Mouse (Mus musculus) hindbrain, embryonic 14.5 days (tissue): ENCODE measurements around the gene Rps15. TPM values are rescaled to one million over a fixed set of nuclear protein-coding genes. Genes with fewer than 3 reads are reported as not detected.
A peak's percentile ranks its signal among the peaks of the same experiment; 100 is the strongest.

Experiments used
- ATAC-seq: fragments of 200-750 bp; cut with Nextera tagmentation; 2 replicates; pipeline ENCODE4 v1.8.0; 2017; ENCODE audit warnings: moderate number of reproducible peaks, mild to moderate bottlenecking, moderate TSS enrichment, moderate library complexity; ENCODE audit not compliant: low FRiP score
- DNase-seq: peaks from one replicate; pipeline ENCODE4 v3.0.0-alpha.2; 2015; ENCODE audit warnings: low spot score
- H3K27ac ChIP-seq: fragments of 300-500 bp; sonication (generic); 2 replicates; pipeline ENCODE4 v1.5.1; 2014; ENCODE audit warnings: mild to moderate bottlenecking, moderate library complexity
- H3K27me3 ChIP-seq: fragments of 300-500 bp; sonication (generic); 2 replicates; pipeline ENCODE4 v1.6.1; 2014; ENCODE audit warnings: mild to moderate bottlenecking, low read length, mixed read lengths; ENCODE audit not compliant: control insufficient read depth, insufficient read depth
- H3K36me3 ChIP-seq: fragments of 300-500 bp; sonication (generic); replicated peaks from 2 replicates; pipeline ENCODE4 v1.6.1; 2014; ENCODE audit not compliant: control insufficient read depth, insufficient read depth
- H3K4me1 ChIP-seq: fragments of 300-500 bp; sonication (generic); replicated peaks from 2 replicates; pipeline ENCODE4 v1.6.1; 2014; ENCODE audit warnings: antibody characterized with exemption, low read length, mixed read lengths; ENCODE audit not compliant: control insufficient read depth, insufficient read depth
- H3K4me2 ChIP-seq: fragments of 300-500 bp; sonication (generic); replicated peaks from 2 replicates; pipeline ENCODE4 v1.6.1; 2014; ENCODE audit warnings: mild to moderate bottlenecking, moderate library complexity
- H3K4me3 ChIP-seq: fragments of 300-500 bp; sonication (generic); replicated peaks from 2 replicates; pipeline ENCODE4 v1.5.1; 2014; ENCODE audit warnings: mild to moderate bottlenecking, low read length
- H3K9ac ChIP-seq: fragments of 300-500 bp; sonication (generic); 2 replicates; pipeline ENCODE4 v1.6.1; 2014
- H3K9me3 ChIP-seq: fragments of 300-500 bp; sonication (generic); 2 replicates; pipeline ENCODE4 v1.6.1; 2016; ENCODE audit warnings: low read length; ENCODE audit not compliant: control insufficient read depth
- WGBS: fragments of 180-500 bp; shearing (Covaris S2); extraction: QIAGEN DNeasy Blood & Tissue Kit; methylation state at CpG from one replicate; pipeline ENCODE4 v1.1.7; 2014; 5-methylcytosine and 5-hydroxymethylcytosine counted together
- polyA plus RNA-seq: library from polyadenylated mRNA; unstranded; fragments of >200 nt; fragmentation: Nextera tagmentation; extraction: Ambion mirVana; gene quantifications from 2 replicates; pipeline ENCODE4 v1.2.1, GENCODE M21; 2014

Rps15 gene
- polyA plus RNA-seq, 1 experiment from 2014 or later: 649 TPM

GRCm38 (mm10) chr10:80320340-80320760 is 28.1 kb downstream of the Rps15 start, which contains the start of gene 2310011J03Rik:
2310011J03Rik (minus strand) TSS chr10:80320537.
- H3K4me1 ChIP-seq: peaks cover 15% of the 10 kb centered on the region
- WGBS: under 1% methylated on average over 34 of the region's 34 CpGs

GRCm38 (mm10) chr10:80321014-80321669 is 28.9 kb downstream of the Rps15 start:
- H3K4me2 ChIP-seq: no peak overlapping the region
- no peak overlapping the region for H3K4me3 ChIP-seq
- DNase-seq: no peak
- H3K27ac ChIP-seq: no peak overlapping the region
- no peak overlapping the region for H3K9ac ChIP-seq
- 76% methylated on average over 6 of the region's 6 CpGs for WGBS
- ATAC-seq: no peak
- H3K36me3 ChIP-seq: peaks cover 29% of the 10 kb centered on the region
- peaks cover 6% of the 10 kb centered on the region; the same call in 1 of the 2 replicates for H3K27me3 ChIP-seq
- H3K4me1 ChIP-seq: peaks cover 15% of the 10 kb centered on the region
- no peaks in the 10 kb centered on the region for H3K9me3 ChIP-seq

More at GRCm38 (mm10) chr10:80320340-80320760, 28.1 kb downstream of the Rps15 start, which contains the start of gene 2310011J03Rik:
- H3K36me3 ChIP-seq: peaks cover 37% of the 10 kb centered on the region
- peaks cover 6% of the 10 kb centered on the region; the same call in 1 of the 2 replicates for H3K27me3 ChIP-seq
- H3K27ac ChIP-seq: peak within 1 kb of the TSS; percentile 47
- H3K9me3 ChIP-seq: no peaks in the 10 kb centered on the region
- DNase-seq (peak; percentile 90), ATAC-seq (peak; percentile 73)
- peak within 1 kb of the TSS; percentile 77 for H3K4me3 ChIP-seq
- peak within 1 kb of the TSS; percentile 93 for H3K4me2 ChIP-seq
- peak within 1 kb of the TSS; percentile 69 for H3K9ac ChIP-seq

GRCm38 (mm10) chr10:80321670-80322581 is 29.7 kb downstream of the Rps15 start:
- DNase-seq (no peak), ATAC-seq (no peak)
- H3K27me3 ChIP-seq: peaks cover 6% of the 10 kb centered on the region; the same call in 1 of the 2 replicates
- H3K4me3 ChIP-seq: no peak overlapping the region
- H3K9ac ChIP-seq: no peak overlapping the region
- H3K4me1 ChIP-seq: peaks cover 15% of the 10 kb centered on the region
- WGBS: 92% methylated on average over 21 of the region's 21 CpGs
- H3K36me3 ChIP-seq: peaks cover 21% of the 10 kb centered on the region
- H3K27ac ChIP-seq: no peak overlapping the region
- no peaks in the 10 kb centered on the region for H3K9me3 ChIP-seq
- 0 out of 2 replicates have a peak overlapping the region, but pooled peaks have one; percentile 74 for H3K4me2 ChIP-seq

- Histone ChIP-seq H3K4me3 (peak overlapping the region; percentile 38), H3K27ac (no peak overlapping the region), H3K9ac (peak overlapping the region; percentile 44; the same call in 1 of the 2 replicates), H3K27me3 (peaks cover 6% of the 10 kb centered on the region; the same call in 1 of the 2 replicates), H3K4me2 (peak overlapping the region; percentile 74), H3K36me3 (peaks cover 12% of the 10 kb centered on the region), H3K9me3 (no peaks in the 10 kb centered on the region), H3K4me1 (peaks cover 15% of the 10 kb centered on the region)
- DNase-seq (no peak), ATAC-seq (no peak)
- WGBS: 5% methylated on average over 28 of the region's 28 CpGs
These were observed 30.6 kb downstream of the Rps15 start for GRCm38 (mm10) chr10:80322811-80323211.

GRCm38 (mm10) chr10:80323261-80324119 is 31.2 kb downstream of the Rps15 start:
- Histone ChIP-seq H3K9me3 (no peaks in the 10 kb centered on the region), H3K27ac (no peak overlapping the region), H3K4me2 (peak overlapping the region; percentile 74), H3K4me1 (peaks cover 15% of the 10 kb centered on the region), H3K9ac (peak overlapping the region; percentile 44), H3K27me3 (peaks cover 6% of the 10 kb centered on the region; the same call in 1 of the 2 replicates), H3K36me3 (peaks cover 6% of the 10 kb centered on the region; the same call in 1 of the 2 replicates), H3K4me3 (peak overlapping the region; percentile 38)
- DNase-seq (no peak), ATAC-seq (0 out of 2 replicates have a peak, but pooled peaks have one; percentile 15)
- WGBS: under 1% methylated on average over 46 of the region's 46 CpGs

GRCm38 (mm10) chr10:80324120-80325037 is 32.1 kb downstream of the Rps15 start:
- Histone ChIP-seq H3K9ac (no peak overlapping the region; the same call in 1 of the 2 replicates), H3K9me3 (no peaks in the 10 kb centered on the region), H3K36me3 (no peaks in the 10 kb centered on the region), H3K4me3 (peak overlapping the region; percentile 38; the same call in 1 of the 2 replicates), H3K4me2 (peak overlapping the region; percentile 74; the same call in 1 of the 2 replicates), H3K27me3 (peaks cover 6% of the 10 kb centered on the region; the same call in 1 of the 2 replicates), H3K4me1 (peaks cover 12% of the 10 kb centered on the region), H3K27ac (no peak overlapping the region)
- DNase-seq (no peak), ATAC-seq (no peak)
- 80% methylated on average over 17 of the region's 17 CpGs for WGBS

GRCm38 (mm10) chr10:80325045-80325444 is 32.8 kb downstream of the Rps15 start:
- H3K4me3 ChIP-seq: no peak overlapping the region
- DNase-seq (no peak), ATAC-seq (no peak)
- H3K9ac ChIP-seq: no peak overlapping the region
- H3K27me3 ChIP-seq: peaks cover 6% of the 10 kb centered on the region; the same call in 1 of the 2 replicates
- H3K36me3 ChIP-seq: no peaks in the 10 kb centered on the region
- H3K4me1 ChIP-seq: peaks cover 7% of the 10 kb centered on the region
- no peak overlapping the region for H3K27ac ChIP-seq
- no peaks in the 10 kb centered on the region for H3K9me3 ChIP-seq
- no peak overlapping the region for H3K4me2 ChIP-seq
- WGBS: 88% methylated on average over 21 of the region's 21 CpGs
